Mouse (Mus musculus): ENCODE data around the gene Colec11. TPM values are rescaled to one million over a fixed set of nuclear protein-coding genes. Genes with fewer than 3 reads are reported as not detected.

The Colec11 gene
- total RNA-seq, 2 experiments from 2014 or later, result 27.3 to 31.6 TPM

- no peak for DNase-seq
- intact Hi-C loops (cut with DNase I), result no loop called here
Observed at GRCm38 (mm10) chr12:28607546-28608305, 15.5 kb downstream of the Colec11 start.

GRCm38 (mm10) chr12:28603494-28603893 is 19.7 kb downstream of the Colec11 start:
- DNase-seq, result no peak
- intact Hi-C loops (cut with DNase I), result no loop called here

GRCm38 (mm10) chr12:28602259-28602658 is 20.9 kb downstream of the Colec11 start:
- peak; percentile 79 to 84 for DNase-seq
- intact Hi-C loops (cut with DNase I), result no loop called here

- no peak for DNase-seq
- intact Hi-C loops (cut with DNase I), result loop anchor here (10.0 kb wide), 1 partner anchor 526 kb away; no protein-coding TSS in a partner anchor
Observed at GRCm38 (mm10) chr12:28598526-28598991, 24.6 kb downstream of the Colec11 start.

- DNase-seq, result peak in 1 of 2 experiments; percentile 27
- intact Hi-C loops (cut with DNase I), result loop anchor here (10.0 kb wide), 1 partner anchor 527 kb away; no protein-coding TSS in a partner anchor
Observed at GRCm38 (mm10) chr12:28598110-28598509, 25.1 kb downstream of the Colec11 start.

GRCm38 (mm10) chr12:28597699-28598098 is 25.5 kb downstream of the Colec11 start:
- intact Hi-C loops (cut with DNase I), result loop anchor here (10.0 kb wide), 1 partner anchor 527 kb away; no protein-coding TSS in a partner anchor
- peak in 1 of 2 experiments; percentile 15 for DNase-seq

- no peak for DNase-seq
Observed at GRCm38 (mm10) chr12:28596851-28597250, 26.3 kb downstream of the Colec11 start.

GRCm38 (mm10) chr12:28590428-28590827 is 32.7 kb downstream of the Colec11 start:
- intact Hi-C loops (cut with DNase I), result loop anchor here (10.0 kb wide), 1 partner anchor 534 kb away; no protein-coding TSS in a partner anchor
- DNase-seq, result no peak

More at GRCm38 (mm10) chr12:28596851-28597250, 26.3 kb downstream of the Colec11 start:
- intact Hi-C loops (cut with DNase I), result loop anchor here (10.0 kb wide), 1 partner anchor 528 kb away; no protein-coding TSS in a partner anchor

GRCm38 (mm10) chr12:28589090-28589868 is 33.9 kb downstream of the Colec11 start:
- intact Hi-C loops (cut with DNase I), result loop anchor here (1.0 to 5.0 kb wide), 3 partner anchors 110 to 1294 kb away; no protein-coding TSS in a partner anchor
- peak; percentile 89 to 91 for DNase-seq

- intact Hi-C loops (cut with DNase I), result loop anchor here (2.0 to 5.0 kb wide), 2 partner anchors 111 to 244 kb away; no protein-coding TSS in a partner anchor
- no peak for DNase-seq
Observed at GRCm38 (mm10) chr12:28587949-28588348, 35.2 kb downstream of the Colec11 start.

- DNase-seq, result no peak
- intact Hi-C loops (cut with DNase I), result no loop called here
Observed at GRCm38 (mm10) chr12:28584036-28584435, 39.1 kb downstream of the Colec11 start.

- intact Hi-C loops (cut with DNase I), result no loop called here
- no peak for DNase-seq
Observed at GRCm38 (mm10) chr12:28582423-28582822, 40.8 kb downstream of the Colec11 start, which contains the start of gene Allc. TSS of gene Allc (minus strand) at chr12:28582523.

- intact Hi-C loops (cut with DNase I), result no loop called here
- DNase-seq, result peak in 1 of 2 experiments; percentile 39
Observed at GRCm38 (mm10) chr12:28579132-28579531, 44.0 kb downstream of the Colec11 start.

- DNase-seq, result no peak
- intact Hi-C loops (cut with DNase I), result no loop called here
Observed at GRCm38 (mm10) chr12:28578147-28578546, 45.0 kb downstream of the Colec11 start.

- intact Hi-C loops (cut with DNase I), result no loop called here
- no peak for DNase-seq
Observed at GRCm38 (mm10) chr12:28575366-28576070, 47.7 kb downstream of the Colec11 start.

GRCm38 (mm10) chr12:28572241-28572640 is 50.9 kb downstream of the Colec11 start:
- intact Hi-C loops (cut with DNase I), result no loop called here

GRCm38 (mm10) chr12:28552299-28552698 is 70.9 kb downstream of the Colec11 start, which contains the start of gene Dcdc2c:
TSS of gene Dcdc2c (minus strand) at chr12:28552399.
- intact Hi-C loops (cut with DNase I), result no loop called here
- DNase-seq, result no peak

More at GRCm38 (mm10) chr12:28572241-28572640, 50.9 kb downstream of the Colec11 start:
- no peak for DNase-seq

GRCm38 (mm10) chr12:28551775-28552174 is 71.4 kb downstream of the Colec11 start:
- intact Hi-C loops (cut with DNase I), result no loop called here
- no peak for DNase-seq

GRCm38 (mm10) chr12:28548887-28549286 is 74.3 kb downstream of the Colec11 start:
- intact Hi-C loops (cut with DNase I), result no loop called here
- peak in 1 of 2 experiments; percentile 9 for DNase-seq
